Mouse (Mus musculus) forebrain, embryonic 14.5 days (tissue): ENCODE results near the gene Vdac2. TPM values are rescaled to one million over a fixed set of nuclear protein-coding genes. Genes with fewer than 3 reads are reported as not detected.

Source experiments
- ATAC-seq: fragments of 200-750 bp; cut with Nextera tagmentation; 2 replicates; pipeline ENCODE4 v1.8.0; 2017; ENCODE audit warnings: mild to moderate bottlenecking, moderate library complexity
- DNase-seq: peaks from one replicate; pipeline ENCODE4 v3.0.0-alpha.2; 2015; ENCODE audit warnings: low spot score
- H3K27ac ChIP-seq: fragments of 300-500 bp; sonication (generic); 2 replicates; pipeline ENCODE4 v1.5.1; 2014; ENCODE audit warnings: low read depth, mild to moderate bottlenecking, control low read depth, low read length, moderate library complexity
- H3K27me3 ChIP-seq: fragments of 300-500 bp; sonication (generic); replicated peaks from 2 replicates; pipeline ENCODE4 v1.6.1; 2014; ENCODE audit warnings: low read length, control low read depth, mixed read lengths; ENCODE audit not compliant: control insufficient read depth, insufficient read depth
- H3K36me3 ChIP-seq: fragments of 300-500 bp; sonication (generic); 2 replicates; pipeline ENCODE4 v1.6.1; 2014; ENCODE audit warnings: low read length, control low read depth; ENCODE audit not compliant: control insufficient read depth, insufficient read depth
- H3K4me1 ChIP-seq: fragments of 300-500 bp; sonication (generic); 2 replicates; pipeline ENCODE4 v1.6.1; 2014; ENCODE audit warnings: antibody characterized with exemption, low read length, control low read depth; ENCODE audit not compliant: control insufficient read depth, insufficient read depth
- H3K4me2 ChIP-seq: fragments of 300-500 bp; sonication (generic); 2 replicates; pipeline ENCODE4 v1.6.1; 2014; ENCODE audit warnings: mild to moderate bottlenecking, control low read depth, low read length
- H3K4me3 ChIP-seq: fragments of 300-500 bp; sonication (generic); 2 replicates; pipeline ENCODE4 v1.5.1; 2014; ENCODE audit warnings: low read depth, low read length, control low read depth
- H3K9ac ChIP-seq: fragments of 300-500 bp; sonication (generic); 2 replicates; pipeline ENCODE4 v1.6.1; 2014; ENCODE audit warnings: mild to moderate bottlenecking, low read length, control low read depth, moderate library complexity
- H3K9me3 ChIP-seq: fragments of 300-500 bp; sonication (generic); replicated peaks from 2 replicates; pipeline ENCODE4 v1.6.1; 2016; ENCODE audit warnings: low read length, control low read depth, mixed read lengths; ENCODE audit not compliant: control insufficient read depth
- WGBS: fragments of 180-500 bp; shearing (Covaris S2); extraction: QIAGEN DNeasy Blood & Tissue Kit; methylation state at CpG from one replicate; pipeline ENCODE4 v1.1.7; 2014; 5-methylcytosine and 5-hydroxymethylcytosine counted together
- polyA plus RNA-seq: library from polyadenylated mRNA; unstranded; fragments of >200 nt; fragmentation: Nextera tagmentation; extraction: Ambion mirVana; gene quantifications from 2 replicates; pipeline ENCODE4 v1.2.1, GENCODE M21; 2014

Gene Vdac2
- polyA plus RNA-seq, 1 experiment from 2014 or later: 292 TPM

DNA sequence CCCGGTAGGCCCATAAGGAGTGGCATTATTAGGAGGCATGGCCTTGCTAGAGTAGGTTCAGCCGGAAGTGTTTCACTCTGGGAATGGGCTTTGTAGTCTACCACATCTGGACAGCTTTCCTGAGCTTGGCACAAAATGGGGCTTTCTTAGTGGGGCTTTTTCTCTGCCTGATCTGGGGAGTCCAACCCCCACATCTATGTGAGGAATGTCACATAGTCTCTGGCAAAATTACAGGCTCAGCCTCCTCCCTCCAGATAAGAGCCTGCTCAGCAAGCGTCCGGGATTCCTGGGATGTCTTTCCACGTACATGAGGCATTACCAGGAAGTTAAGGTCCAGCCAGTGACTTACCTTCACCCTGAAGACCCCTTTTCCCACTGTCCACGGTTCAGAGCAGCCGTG, 1.1 kb upstream of the Vdac2 start:
- no peaks in the 10 kb centered on the region for H3K4me1 ChIP-seq
- H3K27ac ChIP-seq: no peak overlapping the region
- H3K9ac ChIP-seq: no peak overlapping the region
- no peaks in the 10 kb centered on the region for H3K36me3 ChIP-seq
- H3K4me2 ChIP-seq: no peak overlapping the region
- no peak overlapping the region for H3K4me3 ChIP-seq
- ATAC-seq (no peak), DNase-seq (no peak)
- H3K9me3 ChIP-seq: no peaks in the 10 kb centered on the region
- 88% methylated on average over 7 of the region's 7 CpGs for WGBS
- no peaks in the 10 kb centered on the region for H3K27me3 ChIP-seq

GRCm38 (mm10) chr14:21825786-21826491, 901 bp downstream of the Vdac2 start:
- Histone ChIP-seq H3K9ac (no peak overlapping the region), H3K4me3 (no peak overlapping the region), H3K4me1 (no peaks in the 10 kb centered on the region), H3K27ac (no peak overlapping the region), H3K9me3 (no peaks in the 10 kb centered on the region), H3K4me2 (no peak overlapping the region), H3K27me3 (no peaks in the 10 kb centered on the region), H3K36me3 (no peaks in the 10 kb centered on the region)
- WGBS: 76% methylated on average over 9 of the region's 9 CpGs
- DNase-seq: no peak
- ATAC-seq: no peak

DNA sequence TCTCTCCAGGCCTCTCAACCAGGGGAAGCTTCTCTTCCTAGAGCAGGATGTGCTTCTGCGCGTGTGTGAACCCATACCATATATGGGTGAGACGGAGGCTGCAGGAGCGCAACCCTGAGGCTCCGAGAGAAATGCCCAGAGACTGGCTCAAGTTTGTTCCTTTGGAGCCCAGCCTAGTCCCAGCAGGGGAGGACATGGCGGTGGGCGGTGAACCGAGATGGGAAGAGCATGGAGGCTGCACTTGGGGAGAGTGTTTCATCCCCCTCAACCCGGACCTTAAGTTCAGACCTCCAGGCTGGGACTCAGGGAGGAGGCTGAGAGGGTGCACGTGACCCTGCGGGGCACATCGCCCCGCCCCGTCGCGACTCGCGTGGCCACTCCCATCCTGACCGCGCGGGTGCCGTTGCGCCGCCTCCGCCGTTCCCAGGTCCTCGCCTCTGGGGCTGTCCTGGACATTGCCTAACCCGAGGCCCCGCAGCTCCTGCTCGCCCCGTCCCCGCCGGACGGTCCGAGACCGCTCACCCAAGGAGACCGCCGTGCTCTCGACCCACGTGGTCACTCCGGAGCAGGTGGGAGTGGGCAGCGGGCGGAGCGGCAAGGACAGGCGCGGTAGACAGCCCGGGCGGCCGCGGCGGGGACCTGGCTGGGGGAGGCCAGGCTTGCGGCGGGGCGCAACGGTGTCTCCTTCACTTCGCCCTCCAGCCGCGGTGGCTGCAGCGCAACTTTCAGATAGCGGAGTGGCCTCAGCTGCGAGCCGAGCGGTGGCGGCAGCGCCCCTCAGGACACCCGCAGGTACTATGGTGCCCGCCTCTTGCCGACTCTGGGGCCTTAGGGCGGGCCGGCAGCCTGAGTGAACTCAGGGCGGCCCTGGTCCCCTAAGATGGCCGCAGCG, 6.1 kb downstream of the Vdac2 start:
- no peaks in the 10 kb centered on the region for H3K27me3 ChIP-seq
- peaks cover 20% of the 10 kb centered on the region for H3K36me3 ChIP-seq
- H3K9me3 ChIP-seq: no peaks in the 10 kb centered on the region
- peak overlapping the region; percentile 91 for H3K27ac ChIP-seq
- H3K4me3 ChIP-seq: peak overlapping the region; percentile 96
- H3K4me2 ChIP-seq: peak overlapping the region; percentile 84
- peak; percentile 95 for DNase-seq
- H3K9ac ChIP-seq: peak overlapping the region; percentile 94
- peak; percentile 99 for ATAC-seq
- WGBS: under 1% methylated on average over 71 of the region's 73 CpGs
- peaks cover 13% of the 10 kb centered on the region for H3K4me1 ChIP-seq

DNA sequence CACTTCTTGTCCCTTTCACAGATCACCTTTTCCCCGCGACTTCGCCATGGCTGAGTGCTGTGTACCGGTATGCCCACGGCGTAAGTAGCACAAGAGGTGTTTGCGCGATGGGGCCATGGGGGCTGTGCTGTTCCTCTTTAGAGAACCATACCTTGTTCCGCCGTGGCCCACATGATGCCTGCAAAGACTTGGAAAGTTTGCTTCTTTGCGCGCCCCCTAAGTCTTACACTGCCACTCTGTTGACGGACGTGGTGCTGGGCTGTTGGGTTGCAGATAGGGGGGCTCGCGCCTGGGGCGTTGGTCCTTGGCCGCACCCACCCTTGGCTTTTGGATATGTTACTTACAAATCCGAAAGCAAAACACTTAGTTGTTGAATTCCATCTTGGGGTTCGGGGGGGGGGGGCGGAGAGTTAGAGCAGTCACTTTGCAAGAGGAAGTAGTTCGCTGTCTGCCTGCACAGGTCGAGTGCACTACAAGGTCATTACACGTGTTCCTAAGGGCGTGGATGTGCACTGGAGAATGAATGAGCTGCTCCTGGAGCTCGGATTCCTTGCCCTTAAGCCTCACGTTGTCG, 6.9 kb downstream of the Vdac2 start:
- Histone ChIP-seq H3K27ac (peak overlapping the region; percentile 91), H3K4me2 (peak overlapping the region; percentile 84), H3K27me3 (no peaks in the 10 kb centered on the region), H3K36me3 (peaks cover 25% of the 10 kb centered on the region), H3K4me3 (peak overlapping the region; percentile 96), H3K4me1 (peaks cover 13% of the 10 kb centered on the region), H3K9ac (peak overlapping the region; percentile 94), H3K9me3 (no peaks in the 10 kb centered on the region)
- under 1% methylated on average over 28 of the region's 28 CpGs for whole genome bisulfite sequencing
- ATAC-seq (no peak), DNase-seq (peak; percentile 39)

DNA sequence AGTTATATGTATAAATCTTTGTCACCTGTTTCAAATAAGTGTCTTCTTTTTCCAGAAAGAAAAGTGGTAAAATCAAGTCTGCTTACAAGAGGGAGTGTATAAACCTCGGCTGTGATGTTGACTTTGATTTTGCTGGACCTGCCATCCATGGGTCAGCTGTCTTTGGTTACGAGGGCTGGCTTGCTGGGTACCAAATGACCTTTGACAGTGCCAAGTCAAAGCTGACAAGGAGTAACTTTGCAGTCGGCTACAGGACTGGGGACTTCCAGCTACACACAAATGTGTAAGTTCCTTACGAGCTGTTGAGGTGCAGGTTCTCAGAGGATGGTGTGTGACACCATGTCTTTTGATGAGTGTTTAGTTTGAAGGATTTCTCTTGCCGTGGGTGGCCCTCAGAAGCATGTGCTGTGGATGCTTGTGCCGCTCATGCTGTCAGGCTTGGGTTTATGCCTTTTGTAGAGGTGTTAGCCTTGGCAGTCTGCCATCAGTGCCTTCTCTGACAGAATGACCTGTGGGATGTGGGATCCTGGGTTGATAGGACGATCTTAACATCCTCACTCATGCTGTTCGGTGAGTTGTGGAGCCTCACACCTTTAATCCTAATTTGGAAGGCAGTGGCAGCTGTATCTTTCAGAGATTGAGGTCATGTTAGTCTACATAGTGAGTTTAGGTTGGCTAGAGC, 13.4 kb downstream of the Vdac2 start:
- H3K27me3 ChIP-seq: no peaks in the 10 kb centered on the region
- no peaks in the 10 kb centered on the region for H3K9me3 ChIP-seq
- 76% methylated on average over 8 of the region's 8 CpGs for WGBS
- H3K27ac ChIP-seq: no peak overlapping the region
- H3K4me3 ChIP-seq: no peak overlapping the region
- H3K36me3 ChIP-seq: peaks cover 85% of the 10 kb centered on the region
- no peaks in the 10 kb centered on the region for H3K4me1 ChIP-seq
- DNase-seq: no peak
- ATAC-seq: no peak
- no peak overlapping the region for H3K4me2 ChIP-seq
- H3K9ac ChIP-seq: no peak overlapping the region

GRCm38 (mm10) chr14:21841819-21842592, 17.0 kb downstream of the Vdac2 start:
- Histone ChIP-seq H3K9ac (no peak overlapping the region), H3K4me3 (no peak overlapping the region), H3K4me1 (peaks cover under 1% of the 10 kb centered on the region), H3K9me3 (no peaks in the 10 kb centered on the region), H3K27me3 (no peaks in the 10 kb centered on the region), H3K36me3 (peaks cover 98% of the 10 kb centered on the region), H3K27ac (no peak overlapping the region; the same call in 1 of the 2 replicates), H3K4me2 (no peak overlapping the region)
- DNase-seq (peak; percentile 68), ATAC-seq (peak; percentile 84; the same call in 1 of the 2 replicates)
- WGBS: 81% methylated on average over 5 of the region's 5 CpGs

GRCm38 (mm10) chr14:21843263-21843662, 18.2 kb downstream of the Vdac2 start:
- ATAC-seq: no peak
- Histone ChIP-seq H3K4me2 (no peak overlapping the region), H3K27me3 (no peaks in the 10 kb centered on the region), H3K27ac (no peak overlapping the region), H3K4me1 (peaks cover 11% of the 10 kb centered on the region), H3K9me3 (no peaks in the 10 kb centered on the region), H3K9ac (no peak overlapping the region), H3K36me3 (peaks cover 87% of the 10 kb centered on the region), H3K4me3 (no peak overlapping the region)
- DNase-seq: no peak
- WGBS: 88% methylated on average over 6 of the region's 6 CpGs

GRCm38 (mm10) chr14:21846827-21847380, 21.9 kb downstream of the Vdac2 start:
- peaks cover 50% of the 10 kb centered on the region for H3K36me3 ChIP-seq

More at GRCm38 (mm10) chr14:21846827-21847380, 21.9 kb downstream of the Vdac2 start:
- no peak overlapping the region; the same call in 1 of the 2 replicates for H3K4me3 ChIP-seq
- WGBS: 21% methylated on average over 10 of the region's 10 CpGs
- H3K9me3 ChIP-seq: no peaks in the 10 kb centered on the region
- H3K27me3 ChIP-seq: no peaks in the 10 kb centered on the region
- peaks cover 11% of the 10 kb centered on the region for H3K4me1 ChIP-seq
- ATAC-seq (no peak), DNase-seq (no peak)
- H3K9ac ChIP-seq: 0 out of 2 replicates have a peak overlapping the region, but pooled peaks have one; percentile 79
- H3K4me2 ChIP-seq: peak overlapping the region; percentile 100
- no peak overlapping the region; the same call in 1 of the 2 replicates for H3K27ac ChIP-seq
